Mouse (Mus musculus): ENCODE data around the gene Ndst4.
A peak's percentile ranks its signal among the peaks of the same experiment; 100 is the strongest.

Gene Ndst4

DNA sequence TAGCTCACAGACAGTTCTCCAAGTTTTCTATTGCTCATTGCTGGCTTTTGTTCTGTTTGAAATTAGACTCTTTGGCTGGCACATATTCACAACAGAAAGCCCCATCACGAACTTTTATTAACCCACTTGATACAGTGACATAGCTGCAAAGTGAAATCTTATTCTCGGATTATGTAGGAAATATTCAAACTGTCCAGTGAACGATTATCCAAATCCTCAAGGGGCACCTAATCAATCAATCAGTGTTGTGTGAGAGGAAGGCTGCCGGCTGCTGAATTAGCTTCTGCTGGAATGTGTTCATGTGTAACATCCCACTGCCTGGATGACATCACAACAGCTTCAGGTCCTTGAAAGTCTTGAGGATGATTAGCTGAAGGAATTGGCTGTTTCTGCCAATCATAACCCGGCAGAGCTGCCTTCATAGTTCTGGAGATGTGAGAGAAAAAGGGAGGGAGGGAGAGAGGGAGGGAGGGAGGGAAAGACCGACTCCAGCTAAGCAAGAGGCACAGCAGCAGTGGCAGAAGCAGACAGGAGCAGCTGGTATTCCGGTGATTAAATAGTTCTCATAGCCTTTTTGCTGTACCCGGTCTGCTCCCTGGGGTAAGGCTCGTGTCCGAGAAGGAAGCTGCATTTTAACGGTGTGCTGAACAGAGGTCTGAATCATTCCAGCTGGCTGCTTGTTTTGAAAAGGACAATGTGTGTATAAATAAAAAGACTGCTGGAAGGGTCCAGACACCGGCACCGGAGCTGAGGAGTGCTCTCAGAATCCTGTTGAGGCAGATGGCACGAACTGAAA is at the start of gene Ndst4:
TSS of gene Ndst4 (plus strand) at position 476 of the 796 bp plus-strand sequence.
- peak; percentile 80 for ATAC-seq (ENCODE audit: low TSS enrichment)

GRCm38 (mm10) chr3:125397443-125397842 is 6.4 kb upstream of the Ndst4 start:
- no peak for ATAC-seq (ENCODE audit: low TSS enrichment)

GRCm38 (mm10) chr3:125406456-125406855 is 2.6 kb downstream of the Ndst4 start:
- ATAC-seq (ENCODE audit: low TSS enrichment): no peak

GRCm38 (mm10) chr3:125406991-125407390 is 3.1 kb downstream of the Ndst4 start:
- ATAC-seq (ENCODE audit: low TSS enrichment): no peak

DNA sequence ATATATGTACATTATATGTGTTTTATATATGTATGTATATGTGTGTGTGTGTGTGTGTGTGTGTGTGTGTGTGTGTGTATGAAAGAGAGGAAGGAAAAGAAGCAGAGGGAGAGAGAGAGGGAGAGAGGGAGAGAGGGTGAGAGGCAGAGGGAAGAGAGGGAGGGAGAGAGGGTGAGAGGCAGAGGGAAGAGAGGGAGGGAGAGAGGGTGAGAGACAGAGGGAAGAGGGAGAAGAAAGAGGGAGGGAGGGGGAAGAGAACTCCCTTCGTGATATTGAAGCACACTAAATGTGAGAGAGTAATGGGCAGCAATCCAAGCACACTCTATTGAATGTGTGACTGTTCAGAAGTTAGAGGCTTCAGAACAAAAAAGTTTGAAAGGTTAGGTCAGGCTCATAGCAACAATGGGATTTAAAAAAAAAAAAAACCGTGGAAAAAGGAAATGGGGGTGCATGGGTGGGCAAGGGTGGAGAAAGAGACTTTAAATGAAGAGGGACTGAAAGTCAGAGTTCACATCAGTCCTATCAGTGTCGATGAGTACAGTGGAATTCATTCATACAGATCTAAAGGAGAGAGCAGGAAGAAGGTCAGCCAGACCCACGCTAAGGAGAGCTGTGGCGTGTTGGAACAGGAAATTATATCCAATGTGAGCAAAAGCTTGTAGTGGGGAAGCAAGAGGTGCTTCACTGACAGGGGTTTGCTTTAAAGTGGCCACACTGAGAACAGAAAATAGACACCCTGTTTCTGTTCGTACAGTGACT is 63.2 kb downstream of the Ndst4 start:
- ATAC-seq (ENCODE audit: low TSS enrichment): no peak

GRCm38 (mm10) chr3:125510102-125510501 is 106.2 kb downstream of the Ndst4 start:
- ATAC-seq (ENCODE audit: low TSS enrichment): no peak

DNA sequence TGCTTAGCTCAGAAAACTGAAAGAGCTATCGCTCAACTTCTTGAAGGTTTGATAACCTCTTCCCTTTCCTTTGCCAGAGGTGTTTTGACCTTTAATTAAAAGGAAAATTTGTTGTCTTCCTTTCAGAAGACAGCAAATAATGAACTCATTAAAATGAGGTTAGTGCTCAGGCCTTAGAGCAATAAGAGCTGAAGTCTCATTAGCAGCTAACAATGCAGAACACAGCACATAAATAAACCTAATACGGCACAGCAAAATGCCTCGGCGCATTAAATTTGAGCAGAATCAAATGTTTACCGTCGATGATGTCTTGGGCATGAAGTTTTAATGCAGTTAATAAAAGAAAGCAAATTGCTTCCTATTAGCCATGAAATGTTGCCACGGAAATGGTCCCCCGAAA is 129.5 kb downstream of the Ndst4 start:
- ATAC-seq (ENCODE audit: low TSS enrichment): no peak

DNA sequence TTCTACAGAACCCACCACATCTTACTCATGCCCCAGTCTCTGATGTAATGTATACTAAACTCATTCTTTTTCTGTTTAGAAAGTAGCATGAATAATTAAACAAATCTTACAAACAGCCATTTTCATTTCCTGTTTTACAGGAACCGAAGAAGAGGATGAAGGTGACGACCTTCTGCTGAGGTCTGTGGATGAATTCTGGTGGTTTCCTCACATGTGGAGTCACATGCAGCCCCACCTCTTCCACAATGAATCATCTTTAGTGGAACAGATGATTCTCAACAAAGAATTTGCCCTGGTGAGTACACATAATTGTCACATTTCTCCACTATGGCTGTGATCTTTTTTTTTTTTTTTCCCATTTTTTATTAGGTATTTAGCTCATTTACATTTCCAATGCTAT is 166.7 kb downstream of the Ndst4 start:
- ATAC-seq (ENCODE audit: low TSS enrichment): no peak

GRCm38 (mm10) chr3:125632233-125632632 is 228.4 kb downstream of the Ndst4 start:
- ATAC-seq (ENCODE audit: low TSS enrichment): no peak

DNA sequence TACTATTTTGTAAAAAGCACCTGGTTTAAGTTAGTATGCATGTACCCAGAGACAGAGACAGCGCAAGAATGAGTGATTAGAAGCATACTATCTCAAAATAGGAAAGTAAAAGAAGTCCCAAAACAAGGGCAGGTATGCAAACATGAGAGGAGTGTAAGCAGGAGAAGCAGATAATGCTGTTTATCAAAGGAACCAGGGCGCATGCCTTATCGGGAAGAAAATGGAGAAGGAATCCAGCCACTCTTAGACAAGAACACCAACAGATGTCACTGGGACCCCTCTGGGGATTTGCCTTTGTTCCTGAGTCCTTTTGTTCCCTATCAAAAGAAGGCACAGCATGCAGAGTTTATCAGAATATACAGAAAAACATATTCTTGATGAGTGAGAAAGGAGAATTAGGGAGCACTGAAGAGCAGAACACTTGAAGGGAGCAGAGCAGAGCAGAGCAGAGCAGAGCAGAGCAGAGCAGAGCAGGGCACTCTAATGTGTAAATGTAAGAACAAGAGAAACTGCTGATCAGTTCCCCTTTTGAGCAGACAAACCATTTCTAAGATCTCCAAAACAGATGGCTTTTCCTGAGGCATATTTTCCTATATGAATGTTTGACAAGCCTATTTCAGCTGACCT is 251.2 kb downstream of the Ndst4 start:
- ATAC-seq (ENCODE audit: low TSS enrichment): no peak

- ATAC-seq (ENCODE audit: low TSS enrichment): no peak; the same call in 1 of the 2 replicates
Measured at GRCm38 (mm10) chr3:125660114-125660717, 256.3 kb downstream of the Ndst4 start.

DNA sequence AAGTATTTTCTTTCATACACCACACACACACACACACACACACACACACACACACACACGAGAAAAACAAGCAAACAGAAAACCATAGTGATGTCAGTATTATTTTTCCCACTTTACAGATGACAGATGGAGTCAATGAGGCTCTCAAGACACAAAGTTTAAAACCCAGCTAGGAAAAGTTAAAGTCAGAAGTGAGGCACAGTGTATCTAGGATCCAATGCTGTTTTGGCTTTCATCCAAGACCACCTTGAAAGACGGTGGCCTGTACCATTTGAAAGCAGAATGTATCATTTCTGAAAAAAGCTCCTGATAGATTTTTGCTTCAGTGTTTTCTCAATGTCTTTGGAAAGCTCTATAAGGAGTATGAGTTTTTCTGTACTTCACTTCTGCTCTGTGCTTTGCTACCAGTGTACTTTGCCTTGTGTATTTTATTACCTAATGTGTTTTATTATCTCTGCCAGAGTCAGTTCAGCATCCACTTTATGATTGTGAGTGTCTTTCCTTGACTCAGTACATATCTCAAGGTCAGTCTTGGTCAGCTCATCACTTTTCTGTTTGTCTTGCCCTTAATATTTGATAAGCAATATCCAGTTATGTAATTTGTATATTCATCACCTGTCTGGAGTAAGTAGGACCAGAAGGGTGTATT is 257.1 kb downstream of the Ndst4 start:
- ATAC-seq (ENCODE audit: low TSS enrichment): no peak

DNA sequence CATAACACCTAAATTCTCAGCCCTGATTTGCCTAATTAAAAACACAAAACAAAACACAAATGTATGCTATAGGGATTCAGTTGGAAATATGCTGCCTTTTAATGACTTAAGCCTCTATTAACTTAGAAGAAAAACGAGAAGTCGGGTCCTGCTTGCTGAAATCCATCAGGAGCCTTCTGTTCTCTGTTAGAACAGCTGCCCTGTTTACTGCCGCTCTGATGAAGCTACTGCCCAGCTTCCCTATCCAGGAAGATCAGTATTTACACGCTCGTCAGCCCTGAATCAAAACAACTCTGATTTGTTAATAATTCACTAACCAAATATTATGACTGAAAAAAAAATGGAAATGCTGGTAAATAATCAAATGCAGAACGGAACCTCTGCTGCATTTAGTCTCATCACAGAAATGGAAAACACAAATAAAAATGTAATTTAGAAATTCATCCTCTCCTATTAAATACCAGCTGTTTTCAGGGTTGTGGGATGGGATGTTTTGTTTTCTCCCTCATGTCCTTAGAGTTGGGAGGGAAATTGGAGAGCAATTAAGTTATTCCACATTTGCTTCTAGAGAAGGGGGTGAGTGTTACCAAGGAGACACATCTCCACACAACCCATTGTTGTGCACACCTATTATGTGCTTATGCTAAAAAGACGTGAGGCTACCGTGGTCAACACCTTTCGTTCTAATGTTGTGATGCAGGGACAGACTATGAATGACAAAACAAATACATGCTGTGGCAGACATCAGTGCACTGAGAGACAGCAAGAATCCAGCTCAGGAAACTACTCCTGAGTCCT is 270.3 kb downstream of the Ndst4 start:
- no peak for ATAC-seq (ENCODE audit: low TSS enrichment)

DNA sequence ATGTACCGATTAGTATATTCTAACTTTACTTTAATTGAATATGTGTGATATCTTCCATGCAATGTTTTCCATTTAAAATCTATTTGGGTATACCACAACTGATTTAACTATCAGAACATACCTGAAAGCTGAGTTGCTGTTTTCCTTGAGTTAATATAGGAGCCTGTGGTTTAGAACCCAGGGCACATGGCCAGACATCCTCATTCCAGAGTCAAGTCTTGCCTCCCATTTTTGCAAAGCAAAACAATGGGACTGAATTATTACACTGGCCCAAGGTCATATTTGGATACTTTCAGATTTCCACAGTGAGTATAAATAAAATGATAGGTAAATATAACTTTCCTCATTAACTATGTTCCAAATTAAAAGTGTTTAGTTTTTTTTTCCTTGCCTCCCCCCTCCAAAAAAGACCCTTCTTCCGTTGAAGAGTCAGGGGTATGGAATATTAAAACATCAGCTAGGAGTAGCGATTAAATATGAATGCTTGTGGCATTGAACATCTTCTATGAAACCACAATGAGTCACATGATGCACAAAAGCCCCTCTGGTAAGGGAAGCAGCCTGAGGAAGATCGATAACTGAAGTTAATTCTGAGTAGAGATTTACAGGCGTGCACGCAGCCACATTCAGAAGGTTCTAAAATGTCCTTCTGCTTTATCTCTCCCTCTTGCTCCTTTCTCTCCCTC is 271.5 kb downstream of the Ndst4 start:
- no peak for ATAC-seq (ENCODE audit: low TSS enrichment)

- peak; percentile 92 for ATAC-seq (ENCODE audit: low TSS enrichment)
Measured at GRCm38 (mm10) chr3:125678924-125679323, 275.0 kb downstream of the Ndst4 start.

DNA sequence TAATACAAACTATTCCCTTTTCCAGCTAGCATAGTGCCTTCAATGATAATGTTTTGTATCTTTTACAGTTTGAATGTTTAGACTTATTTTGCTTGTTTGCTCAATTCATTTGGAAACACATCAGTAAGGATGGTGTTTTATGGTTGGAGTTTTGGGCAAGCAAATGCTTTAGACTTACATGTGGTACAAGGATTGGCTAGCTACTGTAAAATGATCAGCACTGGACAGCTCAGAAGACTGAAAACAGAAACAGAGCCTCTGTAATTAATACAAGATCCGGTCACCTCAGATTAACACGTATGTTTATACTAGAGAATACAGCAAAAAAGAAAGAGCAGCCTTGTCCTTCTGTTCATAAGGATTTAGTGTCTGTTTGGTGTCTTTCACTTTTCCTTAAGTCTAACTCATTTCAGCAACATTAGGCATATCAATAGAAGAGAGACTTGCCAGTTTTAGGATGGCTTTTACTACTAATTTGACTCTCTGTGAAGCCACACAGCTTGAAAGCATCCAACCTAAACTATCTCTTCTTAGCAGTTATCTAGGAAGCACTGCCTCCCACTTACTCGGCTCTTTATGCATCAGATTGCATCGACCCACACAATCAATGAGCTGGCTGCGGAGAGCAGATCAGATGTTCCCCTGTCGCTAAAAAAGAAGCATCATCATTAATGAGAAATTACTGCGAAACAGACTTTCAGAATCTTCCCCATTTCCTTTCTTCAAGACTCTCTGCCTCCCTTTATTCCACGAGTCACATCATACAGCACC is 279.8 kb downstream of the Ndst4 start:
- ATAC-seq (ENCODE audit: low TSS enrichment): peak; percentile 55; the same call in 1 of the 2 replicates

- ATAC-seq (ENCODE audit: low TSS enrichment): no peak
Measured at GRCm38 (mm10) chr3:125684583-125684982, 280.7 kb downstream of the Ndst4 start.

GRCm38 (mm10) chr3:125687601-125688000 is 283.7 kb downstream of the Ndst4 start:
- no peak for ATAC-seq (ENCODE audit: low TSS enrichment)

GRCm38 (mm10) chr3:125690948-125691347 is 287.1 kb downstream of the Ndst4 start:
- ATAC-seq (ENCODE audit: low TSS enrichment): no peak
